Mouse (Mus musculus) neural tube, embryonic 11.5 days (tissue): ENCODE results near the gene Magi3. TPM values are rescaled to one million over a fixed set of nuclear protein-coding genes. Genes with fewer than 3 reads are reported as not detected.

Experiments used
- ATAC-seq: fragments of 200-750 bp; cut with Nextera tagmentation; 2 replicates; pipeline ENCODE4 v1.8.0; 2017; ENCODE audit warnings: moderate number of reproducible peaks, mild to moderate bottlenecking, moderate TSS enrichment, moderate library complexity; ENCODE audit not compliant: insufficient read depth, low FRiP score, low TSS enrichment
- DNase-seq: peaks from one replicate; pipeline ENCODE4 v3.0.0-alpha.2; 2015; ENCODE audit warnings: low spot score
- H3K27ac ChIP-seq: fragments of 300-500 bp; sonication (generic); 2 replicates; pipeline ENCODE4 v1.5.1; 2014; ENCODE audit warnings: low read depth, mild to moderate bottlenecking, low read length
- H3K27me3 ChIP-seq: fragments of 300-500 bp; sonication (generic); 2 replicates; pipeline ENCODE4 v1.6.1; 2014; ENCODE audit warnings: mild to moderate bottlenecking, low read length, mixed read lengths; ENCODE audit not compliant: control insufficient read depth, insufficient read depth
- H3K36me3 ChIP-seq: fragments of 300-500 bp; sonication (generic); 2 replicates; pipeline ENCODE4 v1.6.1; 2014; ENCODE audit warnings: mild to moderate bottlenecking, low read length, moderate library complexity, mixed read lengths; ENCODE audit not compliant: control insufficient read depth, insufficient read depth
- H3K4me1 ChIP-seq: fragments of 300-500 bp; sonication (generic); 2 replicates; pipeline ENCODE4 v1.6.1; 2014; ENCODE audit warnings: low read length, mixed read lengths; ENCODE audit not compliant: control insufficient read depth, insufficient read depth
- H3K4me2 ChIP-seq: fragments of 300-500 bp; sonication (generic); 2 replicates; pipeline ENCODE4 v1.6.1; 2014; ENCODE audit warnings: low read depth, mild to moderate bottlenecking, moderate library complexity
- H3K4me3 ChIP-seq: fragments of 300-500 bp; sonication (generic); 2 replicates; pipeline ENCODE4 v1.5.1; 2014; ENCODE audit warnings: low read depth, low read length
- H3K9ac ChIP-seq: fragments of 300-500 bp; sonication (generic); 2 replicates; pipeline ENCODE4 v1.6.1; 2014; ENCODE audit warnings: mild to moderate bottlenecking, low read length
- H3K9me3 ChIP-seq: fragments of 300-500 bp; sonication (generic); 2 replicates; pipeline ENCODE4 v1.6.1; 2016; ENCODE audit warnings: low read length; ENCODE audit not compliant: control insufficient read depth
- WGBS: fragments of 180-500 bp; shearing (Covaris S2); extraction: QIAGEN DNeasy Blood & Tissue Kit; methylation state at CpG from one replicate; pipeline ENCODE4 v1.1.7; 2014; 5-methylcytosine and 5-hydroxymethylcytosine counted together
- polyA plus RNA-seq: library from polyadenylated mRNA; unstranded; fragments of >200 nt; fragmentation: Nextera tagmentation; extraction: Ambion mirVana; gene quantifications from 2 replicates; pipeline ENCODE4 v1.2.1, GENCODE M21; 2014

The Magi3 gene
- polyA plus RNA-seq, 1 experiment from 2014 or later: 5.5 TPM

DNA sequence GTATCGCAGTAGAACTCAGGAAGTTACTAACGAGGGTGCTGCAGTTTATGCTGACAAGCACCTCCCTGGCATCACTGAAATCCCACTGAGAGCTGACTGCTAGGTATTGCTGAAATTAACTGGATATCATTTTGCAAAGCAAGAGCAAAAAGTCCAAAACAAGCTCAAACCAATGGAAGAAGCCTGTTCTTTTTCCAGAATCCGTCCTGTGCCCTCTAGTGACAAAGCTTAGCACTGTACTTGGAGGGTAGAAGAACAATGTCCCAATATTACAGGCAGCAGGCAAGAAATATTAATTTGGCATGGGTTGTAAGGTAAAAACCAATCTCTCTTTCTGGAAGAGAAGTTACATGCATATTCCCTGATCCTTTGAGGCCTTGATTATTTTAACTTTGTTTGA, 118.5 kb downstream of the Magi3 start:
- no peaks in the 10 kb centered on the region for H3K4me1 ChIP-seq
- H3K4me3 ChIP-seq: no peak overlapping the region
- H3K36me3 ChIP-seq: no peaks in the 10 kb centered on the region
- no peak overlapping the region for H3K27ac ChIP-seq
- no peak overlapping the region for H3K9ac ChIP-seq
- H3K9me3 ChIP-seq: no peaks in the 10 kb centered on the region
- no peak for DNase-seq
- H3K4me2 ChIP-seq: no peak overlapping the region
- 77% methylated on average over 3 of the region's 3 CpGs for WGBS
- no peaks in the 10 kb centered on the region for H3K27me3 ChIP-seq
- ATAC-seq: no peak

DNA sequence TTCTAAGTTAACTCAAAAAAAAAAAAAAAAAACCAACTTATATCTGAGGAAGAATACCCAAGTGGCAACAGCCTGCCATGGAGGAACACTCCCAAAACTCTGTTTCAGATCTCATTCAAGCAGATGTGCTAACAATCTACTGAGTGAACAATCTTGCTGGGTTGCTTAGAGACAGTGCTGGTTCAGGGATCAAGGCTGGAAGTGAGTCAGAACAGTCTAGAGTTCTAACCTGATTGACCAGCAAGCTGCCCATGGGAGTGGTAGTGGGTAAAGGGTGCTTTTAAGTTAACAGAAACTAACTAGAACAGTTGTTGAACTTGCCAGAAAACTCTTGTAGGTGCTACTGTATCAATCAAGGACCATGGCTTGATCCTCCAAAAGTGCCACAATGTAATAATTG, 118.9 kb downstream of the Magi3 start:
- Histone ChIP-seq H3K27me3 (no peaks in the 10 kb centered on the region), H3K36me3 (no peaks in the 10 kb centered on the region), H3K9me3 (no peaks in the 10 kb centered on the region), H3K4me2 (no peak overlapping the region), H3K9ac (no peak overlapping the region), H3K4me3 (no peak overlapping the region), H3K4me1 (no peaks in the 10 kb centered on the region), H3K27ac (no peak overlapping the region)
- DNase-seq (no peak), ATAC-seq (no peak)

DNA sequence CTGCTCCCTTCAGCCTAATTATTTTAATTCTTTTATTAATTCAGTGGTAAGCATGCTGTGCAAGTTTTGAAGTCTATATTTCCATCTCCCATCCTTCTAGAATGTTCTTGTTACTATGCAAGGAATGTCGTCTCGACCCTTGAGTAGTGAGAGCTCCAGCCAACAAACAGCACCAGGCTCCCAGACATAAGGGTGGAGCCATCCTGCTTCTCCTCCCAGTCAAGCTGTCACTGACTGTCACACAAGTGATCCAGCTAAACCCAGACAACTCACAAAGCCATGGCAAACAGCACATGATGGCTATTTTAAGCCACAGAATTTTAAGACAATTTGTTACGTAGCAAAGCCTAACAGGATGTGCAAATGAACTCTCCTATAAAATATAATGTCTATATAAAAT, 124.2 kb downstream of the Magi3 start:
- Histone ChIP-seq H3K4me3 (no peak overlapping the region), H3K4me2 (no peak overlapping the region), H3K9ac (no peak overlapping the region), H3K4me1 (no peaks in the 10 kb centered on the region), H3K9me3 (no peaks in the 10 kb centered on the region), H3K36me3 (no peaks in the 10 kb centered on the region), H3K27ac (no peak overlapping the region), H3K27me3 (no peaks in the 10 kb centered on the region)
- ATAC-seq (no peak), DNase-seq (no peak)
- WGBS: 74% methylated on average over 3 of the region's 3 CpGs

DNA sequence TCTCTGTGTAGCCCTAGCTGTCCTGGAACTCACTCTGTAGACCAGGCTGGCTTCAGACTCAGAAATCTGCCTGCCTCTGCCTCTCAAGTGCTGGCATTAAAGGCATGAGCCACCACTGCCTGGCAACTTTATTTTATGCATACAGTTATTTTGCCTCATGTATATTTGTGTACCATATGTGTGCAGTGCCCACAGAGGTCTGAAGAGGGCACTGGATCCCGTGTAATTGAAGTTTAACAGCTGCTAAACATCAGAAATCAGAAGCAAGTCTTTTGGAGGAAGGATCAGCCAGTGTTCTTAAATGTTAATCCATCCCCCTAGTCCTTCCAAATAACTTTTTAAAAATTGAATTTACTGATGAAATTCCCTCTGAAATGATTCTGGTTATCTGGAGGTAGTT, 125.5 kb downstream of the Magi3 start:
- H3K27me3 ChIP-seq: no peaks in the 10 kb centered on the region
- 74% methylated on average over 1 of the region's 1 CpGs for WGBS

DNA sequence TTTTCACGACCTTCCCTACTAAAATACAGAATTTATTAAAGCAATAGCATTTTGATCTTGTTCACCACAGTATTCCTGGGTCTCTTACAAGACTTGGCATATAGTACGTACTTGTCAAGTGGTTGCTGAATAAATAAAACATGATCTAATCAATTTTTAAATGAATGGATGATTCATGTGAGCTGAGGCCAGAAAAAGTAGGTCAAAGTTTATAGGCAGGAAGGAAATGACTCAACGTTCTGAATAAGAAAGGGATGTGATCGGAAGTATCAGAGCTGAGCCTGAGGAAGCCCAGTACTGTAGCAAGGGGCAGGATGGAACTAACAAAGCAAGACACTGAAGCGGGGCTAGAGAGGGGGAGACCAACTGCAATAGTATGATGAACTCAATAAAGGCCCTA, 127.4 kb downstream of the Magi3 start:
- WGBS: 85% methylated on average over 5 of the region's 5 CpGs
- Histone ChIP-seq H3K4me3 (no peak overlapping the region), H3K4me1 (no peaks in the 10 kb centered on the region), H3K36me3 (no peaks in the 10 kb centered on the region), H3K9me3 (no peaks in the 10 kb centered on the region), H3K4me2 (no peak overlapping the region), H3K9ac (no peak overlapping the region), H3K27ac (no peak overlapping the region), H3K27me3 (no peaks in the 10 kb centered on the region)
- ATAC-seq (no peak), DNase-seq (no peak)

More for the DNA sequence above, 125.5 kb downstream of the Magi3 start:
- Histone ChIP-seq H3K9me3 (no peaks in the 10 kb centered on the region), H3K27ac (no peak overlapping the region), H3K4me3 (no peak overlapping the region), H3K9ac (no peak overlapping the region), H3K36me3 (no peaks in the 10 kb centered on the region), H3K4me2 (no peak overlapping the region), H3K4me1 (no peaks in the 10 kb centered on the region)
- DNase-seq (no peak), ATAC-seq (no peak)

DNA sequence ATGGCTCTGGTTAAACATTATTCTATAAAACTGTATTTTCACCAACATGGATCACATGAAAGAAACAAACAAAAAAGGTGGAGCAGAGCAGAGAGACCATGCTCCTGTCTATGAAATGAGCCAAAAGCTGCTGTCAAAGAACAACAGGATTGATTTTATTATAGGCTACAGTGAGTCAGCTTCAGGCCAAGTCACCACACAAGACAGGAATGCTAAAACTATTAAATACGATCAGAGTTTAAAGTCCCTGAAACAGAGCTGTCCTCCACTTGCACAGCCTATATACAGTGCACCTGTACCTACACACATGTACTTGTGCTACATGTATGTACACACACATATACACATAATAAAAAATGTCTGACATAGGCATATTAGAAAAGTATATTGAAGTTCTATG, 138.1 kb downstream of the Magi3 start:
- Histone ChIP-seq H3K36me3 (no peaks in the 10 kb centered on the region; the same call in 1 of the 2 replicates), H3K9ac (no peak overlapping the region), H3K4me2 (no peak overlapping the region), H3K27ac (no peak overlapping the region), H3K4me3 (no peak overlapping the region), H3K27me3 (no peaks in the 10 kb centered on the region), H3K9me3 (no peaks in the 10 kb centered on the region), H3K4me1 (no peaks in the 10 kb centered on the region)
- DNase-seq (no peak), ATAC-seq (no peak)
- 96% methylated on average over 1 of the region's 1 CpGs for WGBS

DNA sequence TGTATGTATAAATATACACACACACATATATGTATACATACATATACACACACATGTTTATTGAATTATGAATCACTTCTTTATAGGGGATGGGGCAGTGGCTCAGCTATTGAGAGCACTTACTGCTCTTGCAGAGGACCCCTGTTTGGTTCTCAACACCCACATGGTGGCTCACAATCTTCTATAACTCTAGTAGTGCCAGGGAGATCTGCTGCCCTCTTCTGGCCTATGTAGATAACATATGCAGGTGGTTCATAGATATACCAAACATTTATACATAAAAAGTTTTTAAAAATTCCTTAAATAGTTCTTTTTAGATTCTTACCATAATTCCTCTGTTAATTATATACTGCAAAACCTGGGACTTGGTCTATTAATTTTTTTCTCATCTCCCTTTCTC, 141.4 kb downstream of the Magi3 start:
- peak; percentile 11 for DNase-seq
- no peaks in the 10 kb centered on the region for H3K9me3 ChIP-seq
- no peak overlapping the region for H3K9ac ChIP-seq
- no peaks in the 10 kb centered on the region; the same call in 1 of the 2 replicates for H3K36me3 ChIP-seq
- no peak overlapping the region for H3K27ac ChIP-seq
- H3K4me2 ChIP-seq: no peak overlapping the region
- ATAC-seq: no peak
- no peaks in the 10 kb centered on the region for H3K27me3 ChIP-seq
- H3K4me3 ChIP-seq: no peak overlapping the region
- no peaks in the 10 kb centered on the region for H3K4me1 ChIP-seq

DNA sequence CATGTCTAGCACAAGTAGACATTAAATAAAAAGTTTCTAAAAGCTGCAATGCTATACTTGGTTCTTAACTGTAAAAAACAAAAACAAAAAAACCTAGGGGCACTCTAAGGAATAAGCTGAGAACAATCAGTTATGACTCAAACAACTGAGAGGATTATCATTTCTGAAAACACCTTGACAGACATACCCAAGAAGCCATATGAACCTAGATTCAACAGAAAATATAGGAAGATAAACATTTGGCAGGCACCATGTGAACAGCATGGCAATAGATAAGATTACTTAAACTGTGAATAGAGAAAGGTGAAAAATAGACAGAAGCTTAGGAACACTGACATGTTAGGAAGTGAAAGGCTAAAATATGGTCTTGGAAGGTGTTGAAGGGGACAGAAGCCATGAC, 150.8 kb downstream of the Magi3 start:
- Histone ChIP-seq H3K9me3 (no peaks in the 10 kb centered on the region), H3K27me3 (no peaks in the 10 kb centered on the region), H3K4me3 (no peak overlapping the region), H3K4me2 (no peak overlapping the region), H3K4me1 (no peaks in the 10 kb centered on the region), H3K36me3 (no peaks in the 10 kb centered on the region), H3K27ac (no peak overlapping the region), H3K9ac (no peak overlapping the region)
- no peak for DNase-seq
- no peak for ATAC-seq

DNA sequence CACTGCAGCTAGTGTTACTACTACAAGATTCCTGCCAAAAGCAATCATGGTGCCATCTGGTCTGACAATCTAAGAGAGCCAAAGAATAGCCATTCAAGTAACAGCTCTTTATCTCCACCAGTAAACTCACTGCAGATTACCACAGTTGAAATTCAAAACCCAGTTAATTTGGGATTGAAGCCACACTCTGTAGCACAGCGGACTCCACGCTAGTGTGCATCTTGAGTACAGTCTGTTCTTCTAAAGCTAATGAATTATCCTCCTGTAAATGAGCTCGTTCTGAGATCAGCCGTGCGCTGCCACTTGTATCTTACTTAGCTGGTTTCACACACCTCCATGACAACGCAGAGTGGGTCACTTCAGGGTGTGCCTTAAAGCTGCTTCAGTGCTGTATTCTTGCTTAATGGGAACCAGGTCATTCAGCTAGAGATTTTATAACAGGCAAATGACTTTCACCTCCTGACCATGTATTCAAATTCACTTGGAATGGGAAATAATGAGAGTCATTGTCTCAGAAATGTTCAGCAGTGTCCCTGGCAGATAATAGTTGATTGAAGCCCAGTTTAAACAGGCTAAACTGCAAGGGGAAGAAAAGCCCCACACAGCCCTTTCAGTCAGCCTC, 161.1 kb downstream of the Magi3 start:
- H3K9me3 ChIP-seq: no peaks in the 10 kb centered on the region
- peak; percentile 44 for DNase-seq
- no peak overlapping the region for H3K9ac ChIP-seq
- H3K4me3 ChIP-seq: no peak overlapping the region
- H3K27me3 ChIP-seq: no peaks in the 10 kb centered on the region
- H3K4me2 ChIP-seq: no peak overlapping the region
- H3K27ac ChIP-seq: no peak overlapping the region
- H3K4me1 ChIP-seq: no peaks in the 10 kb centered on the region
- no peaks in the 10 kb centered on the region for H3K36me3 ChIP-seq
- WGBS: 25% methylated on average over 6 of the region's 6 CpGs
- ATAC-seq: peak; percentile 65
